Mouse (Mus musculus) bone marrow, adult 2 months (tissue): ENCODE results near the gene A130010J15Rik.

Experiments
- CTCF ChIP-seq: fragments of 200-500 bp; IDR thresholded peaks from 2 replicates; pipeline ENCODE4 v1.5.1; 2011; ENCODE audit warnings: low read length, control low read depth; ENCODE audit not compliant: control insufficient read depth, insufficient read depth
- POLR2A ChIP-seq: fragments of 200-500 bp; IDR thresholded peaks from 2 replicates; pipeline ENCODE4 v1.6.1; 2011; ENCODE audit warnings: low read depth, mild to moderate bottlenecking, control low read depth, low read length, borderline replicate concordance; ENCODE audit not compliant: control insufficient read depth

- TF ChIP-seq CTCF (no peak), POLR2A (no peak)
Measured at GRCm38 (mm10) chr1:193141118-193141517, 26.7 kb upstream of the A130010J15Rik start.
